Mouse (Mus musculus) adrenal gland, postnatal 36 days (tissue): ENCODE results near the gene Dusp13. TPM values are rescaled to one million over a fixed set of nuclear protein-coding genes. Genes with fewer than 3 reads are reported as not detected.

Experiments used
- DNase-seq, 2 experiments: peaks; one replicate each; pipeline ENCODE4 v3.0.0; 2021; ENCODE audit warnings: mixed read lengths in 1 of 2
- total RNA-seq, 2 experiments: library from RNA; stranded (reverse); gene quantifications; 2 replicates each; pipeline ENCODE4 v1.2.3; 2021

Dusp13 gene
- total RNA-seq, 2 experiments from 2014 or later, result 0.33 to 0.63 TPM

DNA sequence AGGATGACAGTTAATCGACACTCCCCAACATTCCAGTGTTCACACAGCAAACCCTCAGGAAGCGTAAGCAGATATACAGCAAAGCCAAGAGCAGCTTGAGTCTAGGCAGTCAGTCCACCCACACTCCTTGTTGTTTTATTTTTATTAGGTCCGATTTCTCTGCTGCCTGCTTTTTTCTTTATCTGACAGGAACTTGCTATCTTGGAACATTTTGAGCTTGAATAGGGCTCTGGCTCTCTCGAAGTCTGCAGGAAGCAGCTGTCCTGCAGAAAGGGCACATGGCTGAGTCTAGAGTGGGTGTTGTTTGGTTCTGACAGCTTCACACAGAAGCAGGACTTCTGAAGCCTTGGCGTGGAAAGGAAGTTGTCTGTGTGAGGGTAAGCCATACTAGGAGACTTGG lies 47.7 kb downstream of the Dusp13 start:
- DNase-seq, result no peak

DNA sequence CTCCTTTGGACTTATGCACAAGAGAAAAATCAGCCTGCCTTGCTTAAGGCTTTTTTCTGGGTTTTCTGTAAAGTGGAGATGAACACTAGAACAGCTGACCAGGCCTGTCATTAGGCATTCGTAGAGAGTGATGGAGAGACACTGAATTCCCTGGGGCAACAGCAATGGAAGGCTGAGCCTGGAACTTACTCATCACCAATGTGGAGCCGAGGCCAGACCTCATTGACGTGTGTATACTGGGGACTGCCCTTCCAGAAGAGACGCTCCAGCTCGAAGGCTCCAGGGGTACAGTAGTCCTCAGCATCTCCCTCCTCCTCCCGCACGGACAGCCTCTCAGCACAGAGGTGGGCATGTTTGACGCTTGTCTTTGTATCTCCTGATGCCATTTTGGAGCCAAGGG lies 48.3 kb downstream of the Dusp13 start:
- DNase-seq, result no peak

DNA sequence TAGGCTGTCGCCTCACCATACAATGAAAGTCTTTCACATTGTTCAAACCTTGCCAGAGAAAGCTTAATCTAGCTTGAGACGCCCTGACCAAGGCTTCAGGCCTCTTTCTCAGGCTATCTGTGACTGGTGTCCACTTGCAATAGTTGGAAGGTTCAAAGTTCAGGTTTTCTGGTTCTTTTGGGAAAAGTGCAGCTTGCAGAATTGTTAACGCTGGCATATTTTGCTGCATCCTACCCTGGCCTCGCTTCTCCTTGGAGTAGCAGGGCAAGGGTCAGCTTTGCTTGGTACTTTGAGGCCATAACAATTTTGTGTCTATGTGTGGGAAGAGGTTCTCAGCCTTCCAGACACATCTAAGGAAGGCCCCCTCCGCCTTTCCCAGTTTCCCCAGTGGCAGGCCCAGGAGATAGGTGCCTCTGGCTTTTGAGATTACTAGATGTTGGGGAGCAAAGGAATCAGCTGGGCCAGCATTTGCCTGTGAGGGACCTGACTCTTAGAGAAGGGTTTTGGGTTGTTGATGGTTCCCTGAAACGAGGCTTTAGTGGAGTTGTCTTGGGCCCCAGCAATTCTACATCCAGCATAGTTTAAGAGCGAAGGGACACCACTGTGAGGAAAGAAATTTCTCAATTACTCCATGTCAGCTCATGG lies 54.7 kb downstream of the Dusp13 start:
- no peak for DNase-seq

DNA sequence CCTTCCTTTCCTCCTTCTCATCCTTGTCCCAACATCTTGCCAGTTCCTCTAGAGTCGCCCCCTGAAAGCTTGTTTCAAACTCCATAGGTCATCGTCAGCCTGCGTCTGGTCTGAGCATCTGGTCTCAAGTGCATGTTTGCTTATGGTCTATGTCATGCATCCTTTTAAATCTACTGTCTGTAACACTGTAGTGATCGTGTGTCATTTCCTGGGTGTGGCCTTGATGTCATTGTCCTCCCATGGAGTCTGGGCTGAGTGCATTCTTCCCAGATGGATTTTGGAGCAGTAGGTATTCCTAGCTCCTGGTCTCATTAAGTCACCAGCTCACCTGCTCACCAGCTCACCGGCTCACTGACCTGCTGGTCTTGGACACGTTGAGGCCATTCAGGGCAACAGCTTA lies 56.0 kb downstream of the Dusp13 start:
- no peak for DNase-seq

DNA sequence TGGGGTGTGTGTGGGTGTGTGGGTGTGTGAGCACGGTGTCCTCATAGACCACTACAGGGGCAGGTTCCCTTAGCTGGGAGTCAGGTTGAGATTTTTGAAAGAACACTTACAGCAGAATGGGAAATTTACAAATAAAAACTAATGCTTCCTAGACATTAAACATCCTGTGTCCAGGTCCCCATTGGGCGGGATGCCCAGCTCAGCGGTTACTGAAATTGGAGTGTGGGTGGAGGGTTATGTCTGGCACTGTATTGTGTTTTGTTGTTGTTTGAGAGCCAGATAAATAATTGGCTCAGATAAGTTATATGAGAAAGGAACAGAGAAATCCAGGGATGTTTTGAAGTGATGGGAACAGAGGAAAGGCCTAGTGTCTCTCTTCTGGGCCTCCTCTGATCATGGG lies 59.9 kb downstream of the Dusp13 start:
- DNase-seq, result no peak

DNA sequence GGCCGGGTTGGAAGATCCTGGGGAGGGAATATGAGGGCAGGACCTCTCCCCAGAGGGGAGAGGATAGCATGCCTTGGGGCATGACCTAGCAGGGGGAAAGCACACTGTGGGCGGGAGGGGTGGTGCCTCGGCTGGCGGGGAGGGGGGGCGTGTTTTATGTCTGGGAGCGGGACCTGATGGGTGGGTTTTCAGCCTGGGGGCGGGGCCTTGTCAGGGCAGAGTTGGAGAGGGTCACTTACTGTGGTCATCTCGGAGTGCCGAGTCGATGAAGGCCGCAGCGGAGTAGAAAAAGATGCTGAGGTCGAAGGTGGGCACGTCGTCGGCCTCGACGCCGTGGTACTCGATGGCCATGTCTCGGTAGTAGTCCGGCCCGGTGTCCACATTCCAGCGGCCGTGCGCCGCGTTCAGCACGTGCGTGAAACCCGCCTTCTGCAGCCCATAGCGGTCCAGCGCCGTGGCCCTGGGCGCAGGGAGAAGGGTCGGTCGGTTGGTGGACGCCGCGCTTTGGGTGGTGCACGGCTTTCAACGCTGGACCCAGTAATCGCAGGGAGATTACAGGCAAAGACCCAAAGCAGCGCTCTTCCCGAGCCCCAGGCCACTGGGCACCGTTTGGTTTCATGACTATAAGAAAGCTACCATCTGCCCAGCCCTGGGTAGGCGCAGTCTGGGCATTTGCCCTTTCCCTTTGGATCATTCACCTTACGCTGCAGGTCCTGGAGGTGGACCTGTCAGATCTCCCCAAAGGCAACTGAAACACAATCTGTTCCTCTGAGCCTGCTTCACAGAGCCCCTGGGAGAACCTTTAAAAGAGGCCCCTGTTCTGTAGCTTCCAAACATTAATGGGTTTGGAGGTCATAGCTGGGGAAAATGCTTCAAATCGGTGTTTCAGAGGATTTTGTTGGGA lies 64.4 kb downstream of the Dusp13 start:
- DNase-seq, result no peak

- no peak for DNase-seq
Measured at GRCm38 (mm10) chr14:21685411-21686146, 65.4 kb downstream of the Dusp13 start.

DNA sequence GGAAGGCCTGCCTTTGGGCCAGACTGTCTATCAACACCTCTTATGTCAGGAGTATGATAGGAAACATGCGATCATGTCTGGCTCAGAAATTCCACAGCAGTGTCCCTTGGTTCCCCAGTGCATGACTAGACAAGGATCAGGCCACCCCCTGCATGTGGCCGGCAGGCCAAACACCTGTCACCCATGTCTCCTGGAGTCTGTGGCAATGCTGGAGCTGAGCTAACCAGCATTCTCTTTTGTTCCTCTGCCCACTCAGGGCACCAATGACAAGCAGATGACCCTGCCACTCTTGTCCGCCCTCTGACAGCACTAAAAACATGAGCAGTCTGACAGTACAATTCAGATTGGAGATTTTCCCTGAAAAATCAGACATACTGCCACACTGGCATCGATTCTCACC lies 67.1 kb downstream of the Dusp13 start:
- DNase-seq, result no peak

Other genes with a start within 250 kb of the Dusp13 start
- 1 to 10 TPM in 1 of 2 experiments, under 1 TPM in 1; 0.23 to 1.2 TPM for gene Dupd1, start 36.6 kb downstream of the Dusp13 start, total RNA-seq
- gene Samd8, start 650 bp downstream of the Dusp13 start, total RNA-seq, result 10 to 100 TPM; 49.9 to 60.7 TPM
- 100 to 1,000 TPM; 206 to 231 TPM for gene Vdac2, start 74.1 kb upstream of the Dusp13 start, total RNA-seq
- gene Comtd1, start 97.8 kb upstream of the Dusp13 start, total RNA-seq, result 10 to 100 TPM; 54.8 to 83.5 TPM
- gene Zfp503, start 238.4 kb upstream of the Dusp13 start, total RNA-seq, result 10 to 100 TPM; 23.4 to 30.3 TPM